Mouse (Mus musculus): ENCODE measurements at regions not wholly inside any gene's neighbourhood (a gene's known extent, or its start where the extent isn't known, plus 50 kb on each side); places are given as distances from the start of the nearest gene placed in this dataset.

- TF ChIP-seq POLR2A (IDR thresholded peaks at IDR 0.05; ENCODE audit: low read depth, low read length) (no peak), CTCF (IDR thresholded peaks at IDR 0.05; ENCODE audit: extremely low read depth, insufficient read length, insufficient replicate concordance, low read depth, low read length) (no peak)
- Histone ChIP-seq H3K4me3 (ENCODE audit: low read depth, low read length) (no peak overlapping the region), H3K27ac (ENCODE audit: insufficient read depth, low read depth, low read length) (no peak overlapping the region), H3K36me3 (ENCODE audit: control insufficient read depth, insufficient read depth, low read length) (no peaks in the 10 kb centered on the region), H3K4me1 (ENCODE audit: control insufficient read depth, insufficient read depth, insufficient read length, low read length) (no peaks in the 10 kb centered on the region), H3K27me3 (ENCODE audit: control insufficient read depth, insufficient read depth, low read length) (no peaks in the 10 kb centered on the region)
- WGBS, result 78% methylated on average over 4 of the region's 4 CpGs
These were observed 290.6 kb downstream of the Ankrd50 start for GRCm38 (mm10) chr3:38194001-38194400.

GRCm38 (mm10) chr3:38187406-38187896 lies 297.2 kb downstream of the Ankrd50 start:
- H3K4me3 ChIP-seq (ENCODE audit: low read depth, low read length), result no peak overlapping the region
- TF ChIP-seq CTCF (IDR thresholded peaks at IDR 0.05; ENCODE audit: extremely low read depth, insufficient read length, insufficient replicate concordance, low read depth, low read length) (no peak), POLR2A (IDR thresholded peaks at IDR 0.05; ENCODE audit: low read depth, low read length) (no peak)
- H3K27me3 ChIP-seq (ENCODE audit: control insufficient read depth, insufficient read depth, low read length), result no peaks in the 10 kb centered on the region
- WGBS, result 77% methylated on average over 3 of the region's 3 CpGs
- no peaks in the 10 kb centered on the region for H3K4me1 ChIP-seq (ENCODE audit: control insufficient read depth, insufficient read depth, insufficient read length, low read length)
- no peak overlapping the region for H3K27ac ChIP-seq (ENCODE audit: insufficient read depth, low read depth, low read length)
- no peaks in the 10 kb centered on the region for H3K36me3 ChIP-seq (ENCODE audit: control insufficient read depth, insufficient read depth, low read length)

GRCm38 (mm10) chr3:38186503-38186902 lies 298.1 kb downstream of the Ankrd50 start:
- Histone ChIP-seq H3K36me3 (ENCODE audit: control insufficient read depth, insufficient read depth, low read length) (no peaks in the 10 kb centered on the region), H3K4me1 (ENCODE audit: control insufficient read depth, insufficient read depth, insufficient read length, low read length) (no peaks in the 10 kb centered on the region), H3K27me3 (ENCODE audit: control insufficient read depth, insufficient read depth, low read length) (no peaks in the 10 kb centered on the region), H3K4me3 (ENCODE audit: low read depth, low read length) (no peak overlapping the region), H3K27ac (ENCODE audit: insufficient read depth, low read depth, low read length) (no peak overlapping the region)
- TF ChIP-seq POLR2A (IDR thresholded peaks at IDR 0.05; ENCODE audit: low read depth, low read length) (no peak), CTCF (IDR thresholded peaks at IDR 0.05; ENCODE audit: extremely low read depth, insufficient read length, insufficient replicate concordance, low read depth, low read length) (no peak)
- WGBS, result 75% methylated on average over 1 of the region's 1 CpGs

GRCm38 (mm10) chr3:38178295-38178694 lies 306.3 kb downstream of the Ankrd50 start:
- H3K27ac ChIP-seq (ENCODE audit: insufficient read depth, low read depth, low read length), result no peak overlapping the region

GRCm38 (mm10) chr3:38175946-38176345 lies 308.7 kb downstream of the Ankrd50 start:
- no peak overlapping the region for H3K27ac ChIP-seq (ENCODE audit: insufficient read depth, low read depth, low read length)
- WGBS, result 79% methylated on average over 12 of the region's 12 CpGs
- H3K27me3 ChIP-seq (ENCODE audit: control insufficient read depth, insufficient read depth, low read length), result peaks cover 2% of the 10 kb centered on the region; the same call in 1 of the 2 replicates
- no peaks in the 10 kb centered on the region for H3K4me1 ChIP-seq (ENCODE audit: control insufficient read depth, insufficient read depth, insufficient read length, low read length)
- no peak for TF ChIP-seq POLR2A (IDR thresholded peaks at IDR 0.05; ENCODE audit: low read depth, low read length)
- no peak for TF ChIP-seq CTCF (IDR thresholded peaks at IDR 0.05; ENCODE audit: extremely low read depth, insufficient read length, insufficient replicate concordance, low read depth, low read length)
- H3K36me3 ChIP-seq (ENCODE audit: control insufficient read depth, insufficient read depth, low read length), result no peaks in the 10 kb centered on the region
- H3K4me3 ChIP-seq (ENCODE audit: low read depth, low read length), result no peak overlapping the region

More at GRCm38 (mm10) chr3:38178295-38178694, 306.3 kb downstream of the Ankrd50 start:
- H3K36me3 ChIP-seq (ENCODE audit: control insufficient read depth, insufficient read depth, low read length), result no peaks in the 10 kb centered on the region
- peaks cover 2% of the 10 kb centered on the region; the same call in 1 of the 2 replicates for H3K27me3 ChIP-seq (ENCODE audit: control insufficient read depth, insufficient read depth, low read length)
- H3K4me3 ChIP-seq (ENCODE audit: low read depth, low read length), result no peak overlapping the region
- no peak for TF ChIP-seq CTCF (IDR thresholded peaks at IDR 0.05; ENCODE audit: extremely low read depth, insufficient read length, insufficient replicate concordance, low read depth, low read length)
- no peak for TF ChIP-seq POLR2A (IDR thresholded peaks at IDR 0.05; ENCODE audit: low read depth, low read length)
- H3K4me1 ChIP-seq (ENCODE audit: control insufficient read depth, insufficient read depth, insufficient read length, low read length), result no peaks in the 10 kb centered on the region

- Histone ChIP-seq H3K4me1 (ENCODE audit: control insufficient read depth, insufficient read depth, insufficient read length, low read length) (no peaks in the 10 kb centered on the region), H3K27me3 (ENCODE audit: control insufficient read depth, insufficient read depth, low read length) (peaks cover 2% of the 10 kb centered on the region; the same call in 1 of the 2 replicates), H3K36me3 (ENCODE audit: control insufficient read depth, insufficient read depth, low read length) (no peaks in the 10 kb centered on the region), H3K4me3 (ENCODE audit: low read depth, low read length) (no peak overlapping the region), H3K27ac (ENCODE audit: insufficient read depth, low read depth, low read length) (no peak overlapping the region)
- 65% methylated on average over 8 of the region's 8 CpGs for WGBS
- TF ChIP-seq CTCF (IDR thresholded peaks at IDR 0.05; ENCODE audit: extremely low read depth, insufficient read length, insufficient replicate concordance, low read depth, low read length), result no peak
- no peak for TF ChIP-seq POLR2A (IDR thresholded peaks at IDR 0.05; ENCODE audit: low read depth, low read length)
These were observed 309.8 kb downstream of the Ankrd50 start for GRCm38 (mm10) chr3:38174735-38175280.

- no peaks in the 10 kb centered on the region for H3K36me3 ChIP-seq (ENCODE audit: control insufficient read depth, insufficient read depth, low read length)
- H3K4me3 ChIP-seq (ENCODE audit: low read depth, low read length), result no peak overlapping the region
- no peaks in the 10 kb centered on the region for H3K4me1 ChIP-seq (ENCODE audit: control insufficient read depth, insufficient read depth, insufficient read length, low read length)
- no peak overlapping the region for H3K27ac ChIP-seq (ENCODE audit: insufficient read depth, low read depth, low read length)
- H3K27me3 ChIP-seq (ENCODE audit: control insufficient read depth, insufficient read depth, low read length), result no peaks in the 10 kb centered on the region; the same call in 1 of the 2 replicates
- WGBS, result 67% methylated on average over 1 of the region's 1 CpGs
- TF ChIP-seq POLR2A (IDR thresholded peaks at IDR 0.05; ENCODE audit: low read depth, low read length) (no peak), CTCF (IDR thresholded peaks at IDR 0.05; ENCODE audit: extremely low read depth, insufficient read length, insufficient replicate concordance, low read depth, low read length) (no peak)
These were observed 332.2 kb downstream of the Ankrd50 start for GRCm38 (mm10) chr3:38152408-38152807.
